Mouse (Mus musculus) gastrocnemius, adult 18-20 months (tissue): ENCODE results near the gene A430078G23Rik. TPM values are rescaled to one million over a fixed set of nuclear protein-coding genes. Genes with fewer than 3 reads are reported as not detected.
A peak's percentile ranks its signal among the peaks of the same experiment; 100 is the strongest.

ENCODE experiments used
- DNase-seq: peaks from one replicate; pipeline ENCODE4 v3.0.0; 2021; ENCODE audit warnings: low spot score
- total RNA-seq, 2 experiments: library from RNA; stranded (reverse); gene quantifications; 2 replicates each; pipeline ENCODE4 v1.2.3; 2021

Gene A430078G23Rik
- total RNA-seq, 2 experiments from 2014 or later = 0.11 TPM; not detected in 1

- DNase-seq = peak; percentile 19
Observed at GRCm38 (mm10) chr8:3348142-3348823, 4.9 kb upstream of the A430078G23Rik start.

GRCm38 (mm10) chr8:3350747-3351146, 2.5 kb upstream of the A430078G23Rik start:
- no peak for DNase-seq

- no peak for DNase-seq
Observed at GRCm38 (mm10) chr8:3352715-3353114, 500 bp upstream of the A430078G23Rik start.

- no peak for DNase-seq
Observed at GRCm38 (mm10) chr8:3353811-3354442, 712 bp downstream of the A430078G23Rik start.

- no peak for DNase-seq
Observed at GRCm38 (mm10) chr8:3354443-3354812, 1.2 kb downstream of the A430078G23Rik start.

- no peak for DNase-seq
Observed at GRCm38 (mm10) chr8:3355586-3355985, 2.4 kb downstream of the A430078G23Rik start.

- peak; percentile 79 for DNase-seq
Observed at GRCm38 (mm10) chr8:3358060-3358459, 4.8 kb downstream of the A430078G23Rik start.

GRCm38 (mm10) chr8:3367086-3367485, 13.9 kb downstream of the A430078G23Rik start:
- DNase-seq = no peak

GRCm38 (mm10) chr8:3368091-3368490, 14.9 kb downstream of the A430078G23Rik start:
- no peak for DNase-seq

- DNase-seq = no peak
Observed at GRCm38 (mm10) chr8:3375748-3376147, 22.5 kb downstream of the A430078G23Rik start.

- DNase-seq = peak; percentile 64
Observed at GRCm38 (mm10) chr8:3376641-3377274, 23.5 kb downstream of the A430078G23Rik start.

GRCm38 (mm10) chr8:3387286-3387685, 34.1 kb downstream of the A430078G23Rik start:
- peak; percentile 62 for DNase-seq

- DNase-seq = no peak
Observed at GRCm38 (mm10) chr8:3388591-3389338, 35.5 kb downstream of the A430078G23Rik start.

GRCm38 (mm10) chr8:3389506-3389905, 36.3 kb downstream of the A430078G23Rik start:
- no peak for DNase-seq

GRCm38 (mm10) chr8:3392293-3392692, 39.1 kb downstream of the A430078G23Rik start:
- no peak for DNase-seq

- peak; percentile 87 for DNase-seq
Observed at GRCm38 (mm10) chr8:3392771-3393710, 39.8 kb downstream of the A430078G23Rik start, which contains the start of gene Arhgef18. Arhgef18 (plus strand) TSS chr8:3393006.

- no peak for DNase-seq
Observed at GRCm38 (mm10) chr8:3394600-3394999, 41.4 kb downstream of the A430078G23Rik start.

- DNase-seq = no peak
Observed at GRCm38 (mm10) chr8:3395246-3395645, 42.0 kb downstream of the A430078G23Rik start.

GRCm38 (mm10) chr8:3397597-3397996, 44.4 kb downstream of the A430078G23Rik start:
- no peak for DNase-seq

- no peak for DNase-seq
Observed at GRCm38 (mm10) chr8:3400509-3400908, 47.3 kb downstream of the A430078G23Rik start.

- no peak for DNase-seq
Observed at GRCm38 (mm10) chr8:3407417-3407816, 54.2 kb downstream of the A430078G23Rik start.
